Mouse (Mus musculus) bone marrow macrophage, adult 2 months (primary cell): Measurements from ENCODE around the gene Slc22a21.

Source experiments
- CTCF ChIP-seq: IDR thresholded peaks from 2 replicates; pipeline ENCODE4 v1.5.1; 2012; ENCODE audit warnings: low read depth, mild to moderate bottlenecking, low read length, moderate library complexity
- POLR2A ChIP-seq: IDR thresholded peaks from 2 replicates; pipeline ENCODE4 v1.6.1; 2012; ENCODE audit warnings: mild to moderate bottlenecking, low read depth, low read length, borderline replicate concordance

DNA sequence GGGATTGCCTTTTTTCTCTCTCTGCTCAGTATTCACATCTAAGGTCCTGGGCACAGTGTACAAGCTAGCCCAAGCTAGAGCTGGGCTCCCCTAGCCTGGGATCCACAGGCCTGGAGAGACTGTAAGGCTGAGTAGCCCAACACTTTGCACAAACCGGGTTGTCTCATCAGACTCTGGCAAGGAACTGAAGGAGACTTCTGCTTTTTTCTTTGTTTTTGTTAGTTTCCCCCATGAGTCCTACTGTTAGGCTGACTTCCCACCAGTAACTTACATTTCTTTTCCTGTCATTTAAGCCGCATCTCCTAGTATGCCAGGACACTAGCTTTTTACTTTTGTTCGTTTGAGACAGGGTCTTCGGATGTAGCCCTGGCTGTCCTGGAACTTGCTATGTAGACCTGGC, 48.9 kb upstream of the Slc22a21 start:
- TF ChIP-seq CTCF (no peak), POLR2A (no peak)
